Mouse (Mus musculus): Measurements from ENCODE around the gene 4930558K02Rik. TPM values are rescaled to one million over a fixed set of nuclear protein-coding genes. Genes with fewer than 3 reads are reported as not detected.

The 4930558K02Rik gene
- polyA plus RNA-seq, 1 experiment from 2014 or later = 0.20 TPM

DNA sequence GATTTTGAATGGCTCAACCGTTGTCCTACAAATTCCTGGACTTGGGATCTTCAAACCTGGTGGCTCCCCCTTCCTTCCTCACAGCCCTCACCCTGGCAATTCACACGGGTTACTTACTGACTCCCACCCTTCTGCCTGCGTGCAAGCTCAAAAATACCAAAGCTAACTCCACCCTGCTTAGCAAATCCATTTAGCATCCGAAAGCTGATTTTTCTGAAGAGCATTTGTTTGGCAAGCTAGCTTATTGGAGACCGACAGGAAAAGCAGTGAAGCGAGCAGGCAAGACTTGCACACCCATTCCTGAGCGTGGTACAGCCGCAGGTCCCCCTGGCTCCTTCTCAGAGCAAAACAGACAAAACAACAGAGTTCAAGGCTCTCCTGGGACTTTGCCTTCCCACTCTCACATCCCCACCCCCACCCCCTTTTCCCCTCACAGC, 29.2 kb upstream of the 4930558K02Rik start:
- H3K36me3 ChIP-seq = peaks cover 6% of the 10 kb centered on the region
- ATAC-seq (ENCODE audit: low FRiP score) = no peak
- H3K27ac ChIP-seq (replicated peaks) = 0 out of 2 replicates have a peak overlapping the region, but pooled peaks have one; percentile 20
- 59% methylated on average over 8 of the region's 8 CpGs for WGBS
- no peaks in the 10 kb centered on the region for H3K27me3 ChIP-seq (replicated peaks)
- H3K9ac ChIP-seq (replicated peaks) = no peak overlapping the region
- no peak overlapping the region for H3K4me2 ChIP-seq
- no peaks in the 10 kb centered on the region for H3K9me3 ChIP-seq (replicated peaks)
- H3K4me1 ChIP-seq = peaks cover 18% of the 10 kb centered on the region
- H3K4me3 ChIP-seq (replicated peaks) = no peak overlapping the region

DNA sequence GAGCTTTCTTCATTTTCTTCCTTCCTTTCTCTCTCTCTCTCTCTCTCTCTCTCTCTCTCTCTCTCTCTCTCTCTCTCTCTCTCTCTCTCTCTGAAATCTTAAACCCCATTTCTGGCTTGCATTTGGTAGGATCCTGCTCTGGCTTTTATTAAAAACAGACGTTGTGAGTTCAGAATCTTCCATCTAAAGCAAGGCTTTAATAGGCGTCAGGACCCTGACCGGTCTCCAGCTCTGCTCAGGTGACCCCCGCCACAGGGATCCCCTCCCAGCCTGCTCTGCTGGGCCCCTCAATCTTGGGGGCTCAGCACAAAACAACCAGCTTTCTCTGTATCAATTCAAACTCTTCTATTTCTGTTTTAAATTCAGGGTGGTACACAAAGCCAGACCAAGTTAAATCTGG, 28.8 kb upstream of the 4930558K02Rik start:
- WGBS = 63% methylated on average over 4 of the region's 4 CpGs
- ATAC-seq (ENCODE audit: low FRiP score) = no peak
- H3K4me3 ChIP-seq (replicated peaks) = no peak overlapping the region
- H3K27me3 ChIP-seq (replicated peaks) = no peaks in the 10 kb centered on the region
- H3K4me2 ChIP-seq = no peak overlapping the region
- peaks cover 6% of the 10 kb centered on the region for H3K36me3 ChIP-seq
- H3K9ac ChIP-seq (replicated peaks) = no peak overlapping the region
- H3K9me3 ChIP-seq (replicated peaks) = no peaks in the 10 kb centered on the region
- no peak overlapping the region for H3K27ac ChIP-seq (replicated peaks)
- peaks cover 20% of the 10 kb centered on the region for H3K4me1 ChIP-seq

DNA sequence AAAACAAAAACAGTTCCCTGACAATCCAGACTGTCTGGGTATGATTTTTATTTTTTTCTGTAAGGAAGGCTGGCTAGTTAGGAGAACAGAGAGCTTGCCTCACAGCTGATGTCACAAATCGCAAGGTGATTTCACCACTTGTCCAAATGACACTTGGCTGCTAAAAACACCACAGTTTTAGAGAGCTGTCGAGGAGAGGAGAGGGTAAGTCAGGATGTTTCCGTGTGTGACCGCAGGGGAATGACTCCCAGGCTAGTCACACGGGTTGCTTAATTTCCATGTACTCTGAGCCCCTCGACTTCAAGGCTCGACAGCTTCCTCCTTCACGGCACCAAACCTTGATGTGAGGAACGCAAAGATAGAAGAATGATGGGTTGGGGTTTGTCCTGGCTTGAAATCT, 26.7 kb upstream of the 4930558K02Rik start:
- Histone ChIP-seq H3K4me2 (no peak overlapping the region), H3K4me1 (peaks cover 24% of the 10 kb centered on the region), H3K9me3 (replicated peaks) (no peaks in the 10 kb centered on the region), H3K9ac (replicated peaks) (no peak overlapping the region), H3K27me3 (replicated peaks) (no peaks in the 10 kb centered on the region), H3K36me3 (peaks cover 6% of the 10 kb centered on the region), H3K27ac (replicated peaks) (no peak overlapping the region), H3K4me3 (replicated peaks) (no peak overlapping the region)
- WGBS = 84% methylated on average over 9 of the region's 9 CpGs
- no peak for ATAC-seq (ENCODE audit: low FRiP score)

DNA sequence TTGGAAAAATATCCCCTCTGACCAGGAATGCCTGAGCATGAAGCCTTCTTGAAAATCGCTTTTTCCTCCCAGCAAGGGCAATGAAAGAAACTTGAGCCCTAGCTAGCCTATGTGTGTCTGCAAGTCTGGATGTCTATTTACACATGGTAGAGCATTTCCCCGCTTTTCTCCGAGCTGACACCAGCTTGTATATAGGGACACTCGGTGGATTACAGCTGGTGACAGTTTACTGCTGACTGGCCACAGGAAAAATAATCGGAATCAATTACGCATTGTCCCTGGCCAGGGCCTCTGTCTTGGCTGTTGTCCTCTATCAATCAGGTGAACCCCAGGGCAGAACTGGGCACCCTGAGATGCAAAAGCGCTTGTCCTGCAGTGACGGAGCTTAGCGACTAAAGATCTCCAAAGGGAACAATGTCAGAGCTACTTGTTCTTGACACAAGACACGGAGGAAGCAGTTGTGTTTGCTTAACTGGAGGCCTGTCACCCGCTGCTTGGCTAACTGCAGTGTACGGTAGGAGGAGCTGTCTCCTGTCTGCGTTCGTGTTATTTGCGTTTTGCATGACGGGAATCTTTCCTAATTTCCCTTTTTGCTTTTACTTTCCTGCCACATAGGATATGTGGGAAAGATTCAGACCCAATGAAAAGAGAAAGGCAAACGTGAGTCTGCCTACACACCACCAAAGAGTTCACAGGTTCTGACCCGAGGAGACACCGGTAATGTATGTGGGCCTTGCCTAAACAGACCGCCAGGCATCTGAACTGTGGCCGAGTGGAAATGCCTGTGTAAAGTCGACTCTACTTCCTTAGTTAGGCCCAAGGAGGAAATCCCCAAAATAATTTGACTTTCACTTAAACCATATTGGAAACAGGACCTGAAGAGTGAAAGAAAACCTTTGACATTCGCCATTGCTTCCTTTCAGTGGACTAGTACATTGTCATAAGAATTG, 25.7 kb upstream of the 4930558K02Rik start:
- peaks cover 26% of the 10 kb centered on the region for H3K4me1 ChIP-seq
- no peaks in the 10 kb centered on the region for H3K9me3 ChIP-seq (replicated peaks)
- 44% methylated on average over 23 of the region's 23 CpGs for WGBS
- no peaks in the 10 kb centered on the region for H3K27me3 ChIP-seq (replicated peaks)
- peak overlapping the region; percentile 15; the same call in 1 of the 2 replicates for H3K4me2 ChIP-seq
- no peak overlapping the region for H3K4me3 ChIP-seq (replicated peaks)
- peak overlapping the region; percentile 52 for H3K27ac ChIP-seq (replicated peaks)
- ATAC-seq (ENCODE audit: low FRiP score) = no peak
- no peak overlapping the region for H3K9ac ChIP-seq (replicated peaks)
- H3K36me3 ChIP-seq = no peaks in the 10 kb centered on the region

DNA sequence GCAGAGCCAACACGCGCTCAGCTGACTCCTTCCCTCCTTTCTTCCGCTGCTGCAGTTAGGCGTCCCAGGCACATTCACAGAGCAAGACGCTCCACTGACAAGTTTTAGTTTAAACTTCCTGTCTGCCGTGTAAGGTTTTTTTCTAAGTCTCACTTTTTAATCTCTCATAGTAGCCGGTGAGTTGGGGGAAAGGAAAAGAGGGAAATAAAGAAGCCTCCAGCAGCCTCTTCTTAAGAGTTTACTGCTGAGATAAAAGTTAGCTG, 25.0 kb upstream of the 4930558K02Rik start:
- Histone ChIP-seq H3K4me2 (peak overlapping the region; percentile 15; the same call in 1 of the 2 replicates), H3K4me3 (replicated peaks) (no peak overlapping the region), H3K27ac (replicated peaks) (peak overlapping the region; percentile 52), H3K4me1 (peaks cover 31% of the 10 kb centered on the region), H3K9me3 (replicated peaks) (no peaks in the 10 kb centered on the region), H3K36me3 (no peaks in the 10 kb centered on the region), H3K9ac (replicated peaks) (no peak overlapping the region), H3K27me3 (replicated peaks) (no peaks in the 10 kb centered on the region)
- ATAC-seq (ENCODE audit: low FRiP score) = no peak
- WGBS = 49% methylated on average over 7 of the region's 7 CpGs

DNA sequence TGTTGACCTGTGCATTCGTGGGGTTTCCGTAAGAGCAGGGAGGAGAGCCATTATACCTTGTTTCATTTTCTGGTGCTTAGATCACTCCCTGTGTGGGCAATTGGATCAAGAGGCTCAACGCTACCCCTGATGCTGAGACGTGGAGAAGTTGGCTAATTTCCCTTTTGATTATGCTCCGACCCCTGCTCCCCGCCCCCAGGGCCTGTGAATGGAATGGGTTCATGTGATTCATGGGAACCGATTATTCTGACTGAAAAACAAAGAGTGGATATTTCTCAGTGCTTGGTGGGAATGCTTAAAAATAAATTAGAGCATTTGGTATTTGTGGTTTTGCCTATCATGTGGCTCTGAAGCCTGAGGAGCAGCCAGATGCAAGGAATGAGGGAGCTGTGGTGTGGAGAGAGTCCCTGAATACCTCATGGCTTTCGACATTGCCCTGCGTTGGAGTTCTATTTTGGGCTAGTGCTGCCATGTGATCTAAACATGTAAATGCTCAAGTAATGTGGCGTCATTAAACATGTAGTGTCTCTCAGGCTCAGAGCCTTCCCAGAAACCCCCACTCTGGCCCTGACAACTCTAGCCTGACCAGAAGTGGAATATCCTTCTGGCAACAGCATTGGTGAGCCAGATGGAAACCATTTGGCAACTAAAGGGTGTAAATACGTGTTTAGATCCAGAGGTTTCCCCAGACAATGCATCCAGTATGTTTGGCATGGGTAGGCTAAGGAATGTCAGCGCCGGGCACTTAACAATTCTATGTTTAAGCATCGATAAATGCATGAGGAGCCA, 24.5 kb upstream of the 4930558K02Rik start:
- Histone ChIP-seq H3K9me3 (replicated peaks) (no peaks in the 10 kb centered on the region), H3K4me3 (replicated peaks) (no peak overlapping the region), H3K9ac (replicated peaks) (no peak overlapping the region), H3K36me3 (no peaks in the 10 kb centered on the region), H3K4me2 (0 out of 2 replicates have a peak overlapping the region, but pooled peaks have one; percentile 15), H3K27ac (replicated peaks) (peak overlapping the region; percentile 52; the same call in 1 of the 2 replicates), H3K27me3 (replicated peaks) (no peaks in the 10 kb centered on the region), H3K4me1 (peaks cover 35% of the 10 kb centered on the region)
- ATAC-seq (ENCODE audit: low FRiP score) = no peak
- 53% methylated on average over 14 of the region's 14 CpGs for WGBS

DNA sequence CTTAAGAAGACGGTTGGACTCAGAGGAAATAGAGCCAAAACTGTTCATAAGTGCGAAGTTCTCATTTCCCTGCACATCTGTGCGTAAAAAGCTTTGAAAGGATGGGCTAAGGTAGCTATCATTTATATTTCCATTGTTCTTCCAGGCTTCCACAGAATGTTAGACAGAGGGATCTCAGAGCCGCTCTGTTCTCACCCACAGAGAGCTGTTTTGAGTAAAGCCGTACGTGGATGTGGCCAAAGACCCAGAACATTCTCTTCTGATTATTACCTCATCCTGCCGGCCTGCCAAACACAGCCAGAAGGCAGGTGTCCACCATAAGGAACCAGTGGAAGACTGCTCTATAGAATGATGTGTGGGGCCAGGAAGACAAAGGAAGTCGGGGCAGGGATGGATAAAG, 21.9 kb upstream of the 4930558K02Rik start:
- 57% methylated on average over 8 of the region's 8 CpGs for WGBS
- H3K9ac ChIP-seq (replicated peaks) = no peak overlapping the region
- no peak overlapping the region; the same call in 1 of the 2 replicates for H3K27ac ChIP-seq (replicated peaks)
- no peak overlapping the region for H3K4me3 ChIP-seq (replicated peaks)
- H3K36me3 ChIP-seq = no peaks in the 10 kb centered on the region
- H3K27me3 ChIP-seq (replicated peaks) = no peaks in the 10 kb centered on the region
- H3K4me1 ChIP-seq = peaks cover 35% of the 10 kb centered on the region
- no peaks in the 10 kb centered on the region for H3K9me3 ChIP-seq (replicated peaks)
- no peak overlapping the region for H3K4me2 ChIP-seq
- no peak for ATAC-seq (ENCODE audit: low FRiP score)

DNA sequence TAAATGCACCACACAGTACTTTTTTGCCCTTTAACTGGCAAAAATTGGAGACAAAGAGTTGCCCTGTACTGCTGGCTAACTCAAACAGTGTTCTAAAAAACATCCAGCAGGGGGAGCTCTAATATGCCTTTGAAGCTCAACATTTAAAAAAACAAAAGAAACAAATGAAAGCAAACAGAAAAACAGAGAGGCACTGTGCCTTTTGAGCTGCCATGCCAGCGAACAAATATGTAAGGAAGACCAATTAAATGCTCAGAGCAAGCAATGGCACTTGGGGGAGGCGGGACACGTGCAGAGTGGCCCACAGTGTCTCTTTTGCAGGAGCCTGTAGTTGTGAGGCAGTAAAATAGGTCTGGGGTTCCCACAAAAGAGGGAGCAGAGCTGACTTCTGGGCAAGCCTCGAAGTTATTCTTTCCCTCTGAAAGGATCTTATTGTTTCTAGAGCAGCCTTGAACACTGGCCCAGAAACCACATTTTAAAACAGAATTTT, 20.5 kb upstream of the 4930558K02Rik start:
- H3K27me3 ChIP-seq (replicated peaks) = no peaks in the 10 kb centered on the region
- ATAC-seq (ENCODE audit: low FRiP score) = peak; percentile 85
- H3K9me3 ChIP-seq (replicated peaks) = no peaks in the 10 kb centered on the region
- WGBS = 0% methylated on average over 4 of the region's 4 CpGs
- no peak overlapping the region for H3K4me3 ChIP-seq (replicated peaks)
- H3K9ac ChIP-seq (replicated peaks) = no peak overlapping the region
- H3K36me3 ChIP-seq = no peaks in the 10 kb centered on the region; the same call in 1 of the 2 replicates
- peak overlapping the region; percentile 73 for H3K27ac ChIP-seq (replicated peaks)
- peaks cover 30% of the 10 kb centered on the region for H3K4me1 ChIP-seq
- H3K4me2 ChIP-seq = peak overlapping the region; percentile 35

DNA sequence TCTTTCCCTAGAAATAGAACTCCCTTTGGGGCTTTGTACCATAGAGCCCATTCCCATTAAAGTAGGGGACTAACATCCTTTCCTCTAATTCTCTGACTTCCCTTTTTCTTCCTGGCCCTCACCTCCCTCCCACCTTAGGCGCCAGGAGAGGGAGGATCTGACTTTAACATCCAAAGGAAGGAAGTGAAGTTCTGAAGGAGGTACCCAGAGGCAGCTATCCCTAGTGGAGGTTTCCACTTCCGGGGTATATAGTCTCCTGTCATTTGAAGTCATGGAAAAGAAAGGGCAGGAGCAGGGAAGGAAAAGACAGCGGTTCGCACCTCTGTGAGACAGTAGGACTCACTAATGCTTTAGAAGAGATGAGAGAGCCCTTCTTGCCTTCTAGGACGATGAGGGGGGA, 19.9 kb upstream of the 4930558K02Rik start:
- Histone ChIP-seq H3K27me3 (replicated peaks) (no peaks in the 10 kb centered on the region), H3K4me3 (replicated peaks) (no peak overlapping the region), H3K4me1 (peaks cover 24% of the 10 kb centered on the region), H3K9me3 (replicated peaks) (no peaks in the 10 kb centered on the region), H3K27ac (replicated peaks) (peak overlapping the region; percentile 73), H3K4me2 (0 out of 2 replicates have a peak overlapping the region, but pooled peaks have one; percentile 11), H3K9ac (replicated peaks) (0 out of 2 replicates have a peak overlapping the region, but pooled peaks have one; percentile 5), H3K36me3 (no peaks in the 10 kb centered on the region; the same call in 1 of the 2 replicates)
- WGBS = 36% methylated on average over 5 of the region's 5 CpGs
- no peak for ATAC-seq (ENCODE audit: low FRiP score)

DNA sequence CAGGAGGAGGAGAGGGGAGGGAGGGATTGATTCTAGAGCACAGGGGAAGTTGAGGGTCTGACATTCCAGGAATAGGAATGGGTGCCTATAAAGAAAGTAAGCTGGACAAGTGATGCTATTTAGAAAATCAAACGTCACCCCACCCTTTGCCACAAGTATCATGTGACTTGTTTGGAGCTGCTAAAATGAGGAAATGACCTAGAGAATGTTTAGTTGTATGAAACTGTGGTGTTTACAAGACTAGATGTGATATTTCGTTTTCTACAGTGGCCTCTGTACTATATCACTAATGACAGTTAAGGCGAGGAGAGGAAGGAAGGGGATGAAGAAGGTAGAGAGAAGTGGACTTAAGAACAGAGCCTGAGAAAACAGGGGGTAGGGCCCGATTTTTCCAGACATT, 19.3 kb upstream of the 4930558K02Rik start:
- no peak overlapping the region for H3K4me3 ChIP-seq (replicated peaks)

DNA sequence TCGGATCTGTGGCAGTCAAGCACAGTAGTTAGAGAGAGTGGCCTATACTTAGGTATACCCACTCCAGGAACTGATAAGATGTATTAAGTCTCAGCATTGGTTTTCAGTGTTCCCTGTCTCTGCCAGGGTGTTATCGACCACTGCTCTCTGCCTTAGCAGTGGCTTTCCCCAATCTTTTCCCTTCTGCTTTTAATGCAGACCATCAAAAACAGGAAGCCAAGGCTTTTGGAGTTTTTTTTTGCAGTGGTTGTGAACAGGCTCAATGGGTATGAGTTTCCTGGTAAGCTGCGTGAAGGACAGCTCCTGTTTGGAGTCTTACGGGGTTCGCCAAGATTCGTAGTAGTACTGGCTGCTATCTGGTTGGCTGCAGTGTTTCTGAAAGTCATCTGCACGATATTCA, 13.0 kb upstream of the 4930558K02Rik start:
- H3K4me2 ChIP-seq = no peak overlapping the region
- WGBS = 95% methylated on average over 7 of the region's 7 CpGs
- no peak for ATAC-seq (ENCODE audit: low FRiP score)

More for the DNA sequence above, 19.3 kb upstream of the 4930558K02Rik start:
- no peak for ATAC-seq (ENCODE audit: low FRiP score)
- H3K4me1 ChIP-seq = peaks cover 18% of the 10 kb centered on the region
- 77% methylated on average over 4 of the region's 4 CpGs for WGBS
- no peak overlapping the region for H3K9ac ChIP-seq (replicated peaks)
- H3K27ac ChIP-seq (replicated peaks) = no peak overlapping the region
- no peaks in the 10 kb centered on the region; the same call in 1 of the 2 replicates for H3K36me3 ChIP-seq
- H3K27me3 ChIP-seq (replicated peaks) = no peaks in the 10 kb centered on the region
- H3K9me3 ChIP-seq (replicated peaks) = no peaks in the 10 kb centered on the region
- no peak overlapping the region for H3K4me2 ChIP-seq

More for the DNA sequence above, 13.0 kb upstream of the 4930558K02Rik start:
- no peak overlapping the region for H3K27ac ChIP-seq (replicated peaks)
- H3K36me3 ChIP-seq = no peaks in the 10 kb centered on the region; the same call in 1 of the 2 replicates
- no peaks in the 10 kb centered on the region for H3K27me3 ChIP-seq (replicated peaks)
- no peaks in the 10 kb centered on the region for H3K9me3 ChIP-seq (replicated peaks)
- no peak overlapping the region for H3K4me3 ChIP-seq (replicated peaks)
- no peak overlapping the region for H3K9ac ChIP-seq (replicated peaks)
- no peaks in the 10 kb centered on the region for H3K4me1 ChIP-seq
